Mouse (Mus musculus) hindbrain, embryonic 16.5 days (tissue): ENCODE measurements at regions not wholly inside any gene's neighbourhood (a gene's known extent, or its start where the extent isn't known, plus 50 kb on each side); places are given as distances from the start of the nearest gene placed in this dataset.

Source experiments
- ATAC-seq: fragments of 200-750 bp; cut with Nextera tagmentation; 2 replicates; pipeline ENCODE4 v1.8.0; 2017; ENCODE audit warnings: moderate TSS enrichment, moderate library complexity
- H3K27ac ChIP-seq: fragments of 300-500 bp; sonication (generic); 2 replicates; pipeline ENCODE4 v1.5.1; 2014; ENCODE audit warnings: low read depth, mild to moderate bottlenecking, control low read depth, low read length, moderate library complexity
- H3K27me3 ChIP-seq: fragments of 300-500 bp; sonication (generic); replicated peaks from 2 replicates; pipeline ENCODE4 v1.6.1; 2014; ENCODE audit warnings: low read length; ENCODE audit not compliant: control insufficient read depth, insufficient read depth
- H3K36me3 ChIP-seq: fragments of 300-500 bp; sonication (generic); 2 replicates; pipeline ENCODE4 v1.6.1; 2014; ENCODE audit warnings: mild to moderate bottlenecking, low read length, moderate library complexity, mixed read lengths; ENCODE audit not compliant: control insufficient read depth, insufficient read depth
- H3K4me1 ChIP-seq: fragments of 300-500 bp; sonication (generic); 2 replicates; pipeline ENCODE4 v1.6.1; 2014; ENCODE audit warnings: low read depth, low read length; ENCODE audit not compliant: control insufficient read depth, insufficient read depth
- H3K4me2 ChIP-seq: fragments of 300-500 bp; sonication (generic); 2 replicates; pipeline ENCODE4 v1.6.1; 2014; ENCODE audit warnings: mild to moderate bottlenecking, low read length, control low read depth, moderate library complexity
- H3K4me3 ChIP-seq: fragments of 300-500 bp; sonication (generic); 2 replicates; pipeline ENCODE4 v1.5.1; 2014; ENCODE audit warnings: mild to moderate bottlenecking, low read length, control low read depth, moderate library complexity
- H3K9ac ChIP-seq: fragments of 300-500 bp; sonication (generic); 2 replicates; pipeline ENCODE4 v1.6.1; 2014; ENCODE audit warnings: low read depth, mild to moderate bottlenecking, control low read depth, low read length, moderate library complexity
- H3K9me3 ChIP-seq: fragments of 300-500 bp; sonication (generic); 2 replicates; pipeline ENCODE4 v1.6.1; 2014; ENCODE audit warnings: mild to moderate bottlenecking, low read length, moderate library complexity; ENCODE audit not compliant: control insufficient read depth
- WGBS: fragments of 180-500 bp; shearing (Covaris S2); extraction: QIAGEN DNeasy Blood & Tissue Kit; methylation state at CpG from one replicate; pipeline ENCODE4 v1.1.7; 2014; 5-methylcytosine and 5-hydroxymethylcytosine counted together

DNA sequence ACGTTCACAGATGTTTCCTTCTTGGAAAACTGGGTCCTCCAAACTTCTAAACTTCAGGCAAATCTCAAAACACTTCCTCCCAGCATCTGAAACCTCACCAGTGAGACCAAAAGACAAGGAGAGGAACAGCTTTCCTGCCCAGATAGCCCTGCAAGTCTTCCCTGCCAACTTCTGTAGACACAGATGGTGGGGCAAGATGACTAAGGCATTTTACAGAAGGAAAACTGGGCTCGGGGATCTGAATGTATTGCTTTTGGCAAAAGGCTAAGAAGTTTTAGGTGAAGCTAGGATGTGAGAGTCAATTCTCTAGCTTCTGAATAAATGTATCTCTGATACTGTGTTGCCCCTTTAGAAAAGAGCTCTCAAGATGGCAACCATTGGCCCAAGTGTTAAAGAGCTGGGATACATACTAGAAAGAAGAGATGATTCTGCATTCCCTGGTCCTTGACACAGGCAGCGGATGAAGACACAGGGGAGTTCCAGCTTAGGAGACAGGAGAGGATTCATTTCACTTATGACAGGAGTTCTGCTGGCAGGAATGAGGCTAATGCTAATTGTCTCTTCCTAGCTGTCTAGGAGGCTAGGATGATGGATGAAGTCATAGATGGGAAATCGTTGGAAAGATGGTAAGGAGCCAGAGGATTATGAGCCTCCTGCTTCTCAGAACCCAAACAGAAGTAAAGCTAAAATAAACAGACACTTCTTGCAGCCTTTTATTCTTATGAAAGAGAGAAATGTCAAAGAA is 108.0 kb upstream of the Ces5a start:
- no peaks in the 10 kb centered on the region for H3K27me3 ChIP-seq
- no peak for ATAC-seq
- no peaks in the 10 kb centered on the region for H3K9me3 ChIP-seq
- H3K4me1 ChIP-seq = peaks cover 2% of the 10 kb centered on the region; the same call in 1 of the 2 replicates
- no peak overlapping the region for H3K4me2 ChIP-seq
- whole genome bisulfite sequencing = 59% methylated on average over 4 of the region's 4 CpGs
- H3K9ac ChIP-seq = no peak overlapping the region
- H3K27ac ChIP-seq = no peak overlapping the region
- no peaks in the 10 kb centered on the region for H3K36me3 ChIP-seq
- H3K4me3 ChIP-seq = no peak overlapping the region

DNA sequence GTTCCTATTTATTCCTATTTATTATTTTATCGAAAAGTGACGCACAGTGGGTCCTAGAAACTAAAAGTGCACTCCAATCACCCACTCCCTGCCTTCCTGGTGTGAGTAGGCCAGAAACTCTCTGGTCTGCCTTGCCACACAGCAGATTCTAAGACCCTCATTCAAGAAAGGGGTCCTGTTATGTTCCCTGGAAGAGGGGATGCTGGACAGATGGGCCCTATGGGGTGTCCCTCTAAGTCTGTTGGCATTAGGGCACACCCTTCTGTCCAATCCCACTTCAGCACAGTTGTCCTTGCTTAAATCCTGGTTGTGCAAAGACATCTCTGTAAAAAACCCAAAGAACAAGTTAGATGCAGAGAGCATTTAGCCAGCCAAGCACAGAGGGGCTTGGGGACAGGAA is 117.8 kb upstream of the Ces5a start:
- H3K4me1 ChIP-seq = no peaks in the 10 kb centered on the region
- ATAC-seq = no peak
- H3K9me3 ChIP-seq = no peaks in the 10 kb centered on the region
- no peaks in the 10 kb centered on the region for H3K27me3 ChIP-seq
- no peak overlapping the region for H3K4me3 ChIP-seq
- no peaks in the 10 kb centered on the region for H3K36me3 ChIP-seq
- no peak overlapping the region for H3K4me2 ChIP-seq
- no peak overlapping the region for H3K9ac ChIP-seq
- WGBS = 93% methylated on average over 2 of the region's 2 CpGs
- no peak overlapping the region for H3K27ac ChIP-seq

DNA sequence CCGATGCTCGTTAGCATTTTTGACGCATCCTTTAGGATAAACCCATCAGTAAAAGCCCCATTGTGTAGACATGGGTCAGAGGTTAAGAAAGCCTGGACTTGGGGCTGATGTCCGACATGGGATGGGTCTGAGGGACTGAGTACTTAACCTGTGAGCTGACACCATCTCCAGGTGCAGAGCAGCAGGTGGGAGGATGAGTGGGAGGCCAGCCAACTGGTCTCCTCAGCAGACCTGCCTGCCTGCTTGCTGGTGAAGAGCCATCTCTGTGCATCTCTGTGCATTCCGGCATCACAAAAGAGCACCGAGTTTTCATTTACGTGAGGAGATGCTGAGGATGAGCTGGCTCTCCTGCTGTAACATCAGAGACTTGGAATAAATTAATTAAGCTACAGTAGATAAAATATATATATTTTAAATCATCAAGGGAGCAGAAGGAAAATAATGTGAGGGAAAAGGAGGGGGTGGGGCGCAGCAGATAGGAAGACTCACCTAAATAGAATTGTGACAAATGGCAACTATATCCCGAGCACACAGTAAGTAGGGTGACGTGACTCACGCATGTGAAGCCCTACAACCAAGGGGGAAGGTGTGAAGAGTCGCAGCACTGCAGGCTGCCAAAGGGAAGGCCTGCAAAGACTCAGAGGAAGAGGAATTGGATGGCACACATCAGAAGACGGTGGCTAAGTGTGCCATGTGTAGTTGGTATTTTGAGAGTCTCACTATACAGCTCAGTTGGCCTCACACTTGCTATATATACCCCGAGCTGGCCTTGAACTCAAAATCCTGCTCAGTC is 118.5 kb upstream of the Ces5a start:
- Histone ChIP-seq H3K4me2 (no peak overlapping the region), H3K27ac (no peak overlapping the region)
- 77% methylated on average over 14 of the region's 14 CpGs for WGBS

DNA sequence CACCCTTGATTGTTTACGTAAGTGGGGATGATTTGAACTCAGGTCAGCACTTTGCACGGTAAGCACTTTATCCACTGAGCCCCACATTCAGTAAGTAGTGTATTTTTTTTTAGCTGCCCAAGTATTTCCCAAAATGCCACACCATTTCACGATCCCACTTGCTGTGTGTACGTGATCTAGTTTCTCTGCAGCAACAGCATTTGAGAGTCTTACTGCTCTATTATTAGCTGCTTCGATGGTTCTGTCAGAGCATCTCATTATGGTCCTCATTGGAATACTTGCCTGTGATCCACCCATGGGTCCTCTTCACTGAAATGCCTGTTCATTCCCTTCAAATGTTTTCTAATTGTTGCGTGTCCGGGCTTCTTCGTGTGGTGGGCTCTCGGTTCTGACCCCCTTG is 120.1 kb upstream of the Ces5a start:
- H3K4me2 ChIP-seq = no peak overlapping the region
- 81% methylated on average over 9 of the region's 9 CpGs for WGBS
- no peaks in the 10 kb centered on the region for H3K27me3 ChIP-seq
- H3K36me3 ChIP-seq = no peaks in the 10 kb centered on the region
- no peak overlapping the region for H3K4me3 ChIP-seq
- H3K9ac ChIP-seq = no peak overlapping the region
- ATAC-seq = no peak
- no peak overlapping the region for H3K27ac ChIP-seq
- H3K4me1 ChIP-seq = no peaks in the 10 kb centered on the region
- no peaks in the 10 kb centered on the region for H3K9me3 ChIP-seq

More for the DNA sequence above, 118.5 kb upstream of the Ces5a start:
- ATAC-seq = no peak
- no peaks in the 10 kb centered on the region for H3K9me3 ChIP-seq
- no peaks in the 10 kb centered on the region for H3K4me1 ChIP-seq
- H3K4me3 ChIP-seq = no peak overlapping the region
- no peaks in the 10 kb centered on the region for H3K27me3 ChIP-seq
- H3K36me3 ChIP-seq = no peaks in the 10 kb centered on the region
- H3K9ac ChIP-seq = no peak overlapping the region

DNA sequence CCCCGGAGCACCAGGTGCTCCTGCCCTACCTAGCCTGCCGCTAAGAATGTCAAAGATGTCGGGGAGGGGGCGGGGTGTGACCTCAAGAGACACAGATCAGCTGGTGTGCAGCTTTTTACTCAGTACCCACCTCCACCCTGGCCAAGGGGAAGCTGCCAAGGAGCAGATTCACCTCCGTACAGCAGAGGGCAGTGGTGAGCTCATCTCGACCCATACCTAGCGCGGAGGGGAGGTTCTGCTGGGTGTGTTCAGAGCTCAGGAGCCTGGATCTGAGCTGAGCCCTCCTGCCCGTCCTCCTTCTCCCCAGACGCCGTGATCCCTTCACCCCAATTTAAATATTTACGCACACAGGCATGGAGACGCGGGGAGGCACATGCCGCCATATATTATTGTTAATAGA is 126.1 kb upstream of the Ces5a start:
- no peak overlapping the region for H3K27ac ChIP-seq
- ATAC-seq = peak; percentile 93
- peak overlapping the region; percentile 56 for H3K4me2 ChIP-seq
- peak overlapping the region; percentile 53 for H3K9ac ChIP-seq
- WGBS = 1% methylated on average over 15 of the region's 15 CpGs
- H3K36me3 ChIP-seq = no peaks in the 10 kb centered on the region
- no peaks in the 10 kb centered on the region for H3K27me3 ChIP-seq
- H3K9me3 ChIP-seq = no peaks in the 10 kb centered on the region
- H3K4me3 ChIP-seq = peak overlapping the region; percentile 28
- H3K4me1 ChIP-seq = no peaks in the 10 kb centered on the region

GRCm38 (mm10) chr8:93662219-93662618 is 126.6 kb upstream of the Ces5a start:
- Histone ChIP-seq H3K4me2 (peak overlapping the region; percentile 56), H3K36me3 (no peaks in the 10 kb centered on the region), H3K9ac (no peak overlapping the region; the same call in 1 of the 2 replicates), H3K27me3 (no peaks in the 10 kb centered on the region), H3K4me1 (no peaks in the 10 kb centered on the region), H3K27ac (no peak overlapping the region), H3K9me3 (no peaks in the 10 kb centered on the region), H3K4me3 (peak overlapping the region; percentile 28)
- 68% methylated on average over 5 of the region's 5 CpGs for WGBS
- ATAC-seq = no peak; the same call in 1 of the 2 replicates

GRCm38 (mm10) chr8:93663851-93664250 is 128.2 kb upstream of the Ces5a start:
- ATAC-seq = no peak
- Histone ChIP-seq H3K4me1 (no peaks in the 10 kb centered on the region; the same call in 1 of the 2 replicates), H3K9me3 (no peaks in the 10 kb centered on the region), H3K4me3 (no peak overlapping the region), H3K36me3 (no peaks in the 10 kb centered on the region), H3K4me2 (no peak overlapping the region), H3K27me3 (no peaks in the 10 kb centered on the region), H3K9ac (no peak overlapping the region), H3K27ac (no peak overlapping the region)
- 91% methylated on average over 4 of the region's 4 CpGs for WGBS

- no peaks in the 10 kb centered on the region for H3K9me3 ChIP-seq
- H3K9ac ChIP-seq = no peak overlapping the region
- no peaks in the 10 kb centered on the region for H3K27me3 ChIP-seq
- no peak overlapping the region for H3K4me3 ChIP-seq
- 55% methylated on average over 7 of the region's 7 CpGs for WGBS
- H3K4me2 ChIP-seq = no peak overlapping the region
- H3K4me1 ChIP-seq = no peaks in the 10 kb centered on the region; the same call in 1 of the 2 replicates
- 0 out of 2 replicates have a peak, but pooled peaks have one; percentile 48 for ATAC-seq
- no peaks in the 10 kb centered on the region for H3K36me3 ChIP-seq
- no peak overlapping the region for H3K27ac ChIP-seq
These were observed 132.7 kb upstream of the Ces5a start for GRCm38 (mm10) chr8:93668306-93668705.

GRCm38 (mm10) chr8:93674721-93675120 is 135.0 kb upstream of the Gnao1 start:
- Histone ChIP-seq H3K9me3 (no peaks in the 10 kb centered on the region), H3K27ac (no peak overlapping the region), H3K4me2 (no peak overlapping the region), H3K4me3 (no peak overlapping the region), H3K4me1 (no peaks in the 10 kb centered on the region), H3K36me3 (no peaks in the 10 kb centered on the region), H3K27me3 (no peaks in the 10 kb centered on the region), H3K9ac (no peak overlapping the region)
- 76% methylated on average over 3 of the region's 3 CpGs for WGBS
- ATAC-seq = no peak
